Mouse (Mus musculus): ENCODE measurements around the gene Rpl7a. TPM values are rescaled to one million over a fixed set of nuclear protein-coding genes. Genes with fewer than 3 reads are reported as not detected.

Rpl7a gene
- polyA plus RNA-seq, 1 experiment from 2014 or later, result 410 TPM

- H3K27ac ChIP-seq (ENCODE audit: low read depth, low read length), result no peak overlapping the region
- ATAC-seq, result no peak
- H3K9ac ChIP-seq (ENCODE audit: low read depth, low read length), result no peak overlapping the region
- H3K4me1 ChIP-seq (replicated peaks; ENCODE audit: control insufficient read depth, insufficient read depth, low read length), result no peaks in the 10 kb centered on the region
- peaks cover 72% of the 10 kb centered on the region for H3K36me3 ChIP-seq (ENCODE audit: control insufficient read depth, insufficient read depth)
- no peak overlapping the region for H3K4me2 ChIP-seq (replicated peaks; ENCODE audit: low read depth)
- H3K9me3 ChIP-seq (ENCODE audit: control insufficient read depth), result no peaks in the 10 kb centered on the region
- H3K4me3 ChIP-seq (ENCODE audit: low read depth, low read length), result no peak overlapping the region
- no peaks in the 10 kb centered on the region for H3K27me3 ChIP-seq (replicated peaks; ENCODE audit: control insufficient read depth, insufficient read depth, low read length)
- WGBS, result 89% methylated on average over 8 of the region's 8 CpGs
- no peak for TF ChIP-seq CTCF (IDR thresholded peaks at IDR 0.05; ENCODE audit: low read depth)
Observed at GRCm38 (mm10) chr2:26951346-26951905, 40.9 kb downstream of the Rpl7a start.

DNA sequence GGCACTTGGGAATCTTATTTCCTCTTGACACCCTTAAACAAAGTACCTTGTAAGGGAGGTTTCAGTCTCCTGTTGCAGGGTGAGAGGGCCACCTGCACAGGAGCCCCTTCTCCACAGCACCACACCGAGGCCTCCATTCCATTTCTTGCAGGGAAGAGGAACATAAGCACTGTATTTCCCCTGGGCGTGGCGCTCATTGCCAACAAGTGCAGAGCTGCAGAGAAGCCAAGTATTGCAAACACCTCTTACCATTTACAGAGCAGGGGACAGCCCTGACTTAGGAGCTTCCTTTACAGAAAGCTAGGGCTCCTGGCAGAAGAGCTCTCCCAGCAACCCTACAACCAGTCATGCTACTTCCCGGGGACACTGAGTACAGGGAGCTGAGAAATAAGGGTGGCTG lies 41.6 kb downstream of the Rpl7a start:
- no peaks in the 10 kb centered on the region for H3K9me3 ChIP-seq (ENCODE audit: control insufficient read depth)
- no peaks in the 10 kb centered on the region for H3K4me1 ChIP-seq (replicated peaks; ENCODE audit: control insufficient read depth, insufficient read depth, low read length)
- ATAC-seq, result no peak
- no peak overlapping the region for H3K9ac ChIP-seq (ENCODE audit: low read depth, low read length)
- H3K4me3 ChIP-seq (ENCODE audit: low read depth, low read length), result no peak overlapping the region
- WGBS, result 79% methylated on average over 4 of the region's 4 CpGs
- H3K27ac ChIP-seq (ENCODE audit: low read depth, low read length), result no peak overlapping the region
- peaks cover 69% of the 10 kb centered on the region for H3K36me3 ChIP-seq (ENCODE audit: control insufficient read depth, insufficient read depth)
- no peak overlapping the region for H3K4me2 ChIP-seq (replicated peaks; ENCODE audit: low read depth)
- no peak for TF ChIP-seq CTCF (IDR thresholded peaks at IDR 0.05; ENCODE audit: low read depth)
- H3K27me3 ChIP-seq (replicated peaks; ENCODE audit: control insufficient read depth, insufficient read depth, low read length), result no peaks in the 10 kb centered on the region

DNA sequence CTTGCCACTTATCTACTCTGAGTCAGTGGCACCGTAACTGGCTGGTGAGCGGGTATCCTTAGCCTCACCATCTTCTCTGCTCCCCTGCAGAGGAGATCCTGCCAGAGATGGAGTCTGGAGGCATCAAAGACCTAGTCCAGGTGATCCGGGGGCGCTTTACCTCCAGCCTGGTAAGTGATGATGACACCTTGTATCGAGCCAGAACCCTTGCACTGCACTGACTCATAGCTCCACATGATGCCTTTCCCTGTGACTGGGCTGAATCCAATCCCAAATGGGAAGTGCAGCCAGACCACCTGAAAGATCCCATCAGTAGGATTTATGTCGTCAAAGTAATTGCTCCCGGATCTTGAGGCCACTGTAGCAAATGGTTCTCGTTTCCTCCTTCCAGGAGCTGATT lies 42.3 kb downstream of the Rpl7a start:
- Histone ChIP-seq H3K9me3 (ENCODE audit: control insufficient read depth) (no peaks in the 10 kb centered on the region), H3K4me1 (replicated peaks; ENCODE audit: control insufficient read depth, insufficient read depth, low read length) (no peaks in the 10 kb centered on the region), H3K4me2 (replicated peaks; ENCODE audit: low read depth) (no peak overlapping the region), H3K36me3 (ENCODE audit: control insufficient read depth, insufficient read depth) (peaks cover 70% of the 10 kb centered on the region), H3K27me3 (replicated peaks; ENCODE audit: control insufficient read depth, insufficient read depth, low read length) (no peaks in the 10 kb centered on the region), H3K9ac (ENCODE audit: low read depth, low read length) (no peak overlapping the region), H3K4me3 (ENCODE audit: low read depth, low read length) (no peak overlapping the region), H3K27ac (ENCODE audit: low read depth, low read length) (no peak overlapping the region)
- WGBS, result 85% methylated on average over 8 of the region's 8 CpGs
- TF ChIP-seq CTCF (IDR thresholded peaks at IDR 0.05; ENCODE audit: low read depth), result no peak
- no peak for ATAC-seq

GRCm38 (mm10) chr2:26954735-26955395 lies 44.3 kb downstream of the Rpl7a start:
- ATAC-seq, result no peak
- Histone ChIP-seq H3K4me2 (replicated peaks; ENCODE audit: low read depth) (no peak overlapping the region), H3K9ac (ENCODE audit: low read depth, low read length) (no peak overlapping the region), H3K4me1 (replicated peaks; ENCODE audit: control insufficient read depth, insufficient read depth, low read length) (no peaks in the 10 kb centered on the region), H3K27ac (ENCODE audit: low read depth, low read length) (peak overlapping the region; percentile 30; the same call in 1 of the 2 replicates), H3K9me3 (ENCODE audit: control insufficient read depth) (no peaks in the 10 kb centered on the region), H3K4me3 (ENCODE audit: low read depth, low read length) (no peak overlapping the region), H3K27me3 (replicated peaks; ENCODE audit: control insufficient read depth, insufficient read depth, low read length) (no peaks in the 10 kb centered on the region), H3K36me3 (ENCODE audit: control insufficient read depth, insufficient read depth) (peaks cover 78% of the 10 kb centered on the region)
- 79% methylated on average over 2 of the region's 2 CpGs for WGBS
- no peak for TF ChIP-seq CTCF (IDR thresholded peaks at IDR 0.05; ENCODE audit: low read depth)

DNA sequence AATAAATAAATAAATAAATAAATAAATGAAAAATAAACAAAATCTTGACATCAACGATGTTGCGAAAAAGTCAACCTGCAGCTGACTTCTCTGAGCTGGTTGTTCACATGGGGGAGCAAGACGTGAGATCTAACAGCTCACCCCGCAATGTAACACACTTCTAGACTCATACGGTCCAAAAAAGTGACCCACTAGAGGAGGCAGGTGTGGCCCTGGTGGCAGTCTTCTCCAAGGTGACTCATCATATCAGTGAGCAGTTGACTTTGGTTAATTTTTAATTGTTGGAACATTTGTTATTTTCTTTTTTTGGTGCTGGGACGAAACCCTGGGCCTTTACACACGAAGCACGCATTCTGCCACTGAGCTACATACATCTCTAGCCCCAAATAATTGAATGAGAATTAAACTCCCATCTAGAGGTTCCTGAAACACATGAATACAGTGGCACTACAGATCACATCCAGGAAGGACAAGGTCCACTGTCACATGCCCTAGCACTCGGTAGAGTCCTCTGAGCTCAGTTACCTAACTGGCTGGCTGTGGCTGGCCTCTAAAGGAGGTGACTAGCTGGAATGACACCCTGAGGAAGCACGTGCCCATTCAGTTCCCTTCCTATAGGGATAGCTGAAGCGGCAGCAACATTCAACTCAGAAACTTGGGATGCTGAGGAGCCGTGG lies 46.4 kb downstream of the Rpl7a start:
- Histone ChIP-seq H3K9me3 (ENCODE audit: control insufficient read depth) (no peaks in the 10 kb centered on the region), H3K4me3 (ENCODE audit: low read depth, low read length) (no peak overlapping the region), H3K27me3 (replicated peaks; ENCODE audit: control insufficient read depth, insufficient read depth, low read length) (no peaks in the 10 kb centered on the region), H3K4me1 (replicated peaks; ENCODE audit: control insufficient read depth, insufficient read depth, low read length) (no peaks in the 10 kb centered on the region), H3K36me3 (ENCODE audit: control insufficient read depth, insufficient read depth) (peaks cover 83% of the 10 kb centered on the region), H3K9ac (ENCODE audit: low read depth, low read length) (no peak overlapping the region), H3K27ac (ENCODE audit: low read depth, low read length) (peak overlapping the region; percentile 91), H3K4me2 (replicated peaks; ENCODE audit: low read depth) (no peak overlapping the region)
- 53% methylated on average over 12 of the region's 12 CpGs for WGBS
- no peak for TF ChIP-seq CTCF (IDR thresholded peaks at IDR 0.05; ENCODE audit: low read depth)
- peak; percentile 98 for ATAC-seq

DNA sequence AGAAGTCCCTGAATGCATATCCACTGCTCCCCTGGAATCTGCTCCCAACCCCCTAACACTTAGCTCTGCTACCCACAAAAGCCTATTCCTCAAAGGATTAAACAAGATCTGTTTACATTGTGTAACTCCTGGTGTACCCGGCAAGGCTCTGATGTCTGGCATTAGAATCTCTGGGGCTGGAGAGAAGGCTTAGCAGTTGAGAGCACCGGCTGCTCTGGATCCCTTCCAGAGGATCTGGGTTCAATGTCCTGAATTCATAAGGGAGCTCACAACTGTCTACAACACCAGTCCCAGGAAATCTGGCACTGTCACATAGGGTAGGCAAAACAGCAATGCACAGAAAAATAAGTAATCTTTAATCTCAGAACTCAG lies 46.9 kb downstream of the Rpl7a start:
- Histone ChIP-seq H3K4me1 (replicated peaks; ENCODE audit: control insufficient read depth, insufficient read depth, low read length) (no peaks in the 10 kb centered on the region), H3K27me3 (replicated peaks; ENCODE audit: control insufficient read depth, insufficient read depth, low read length) (no peaks in the 10 kb centered on the region), H3K36me3 (ENCODE audit: control insufficient read depth, insufficient read depth) (peaks cover 82% of the 10 kb centered on the region), H3K9me3 (ENCODE audit: control insufficient read depth) (no peaks in the 10 kb centered on the region), H3K4me3 (ENCODE audit: low read depth, low read length) (no peak overlapping the region), H3K9ac (ENCODE audit: low read depth, low read length) (no peak overlapping the region), H3K4me2 (replicated peaks; ENCODE audit: low read depth) (no peak overlapping the region; the same call in 1 of the 2 replicates), H3K27ac (ENCODE audit: low read depth, low read length) (peak overlapping the region; percentile 91)
- ATAC-seq, result peak; percentile 17; the same call in 1 of the 2 replicates
- 37% methylated on average over 2 of the region's 2 CpGs for WGBS
- no peak for TF ChIP-seq CTCF (IDR thresholded peaks at IDR 0.05; ENCODE audit: low read depth)

All from intestine, postnatal 0 days (tissue).